Mouse (Mus musculus): ENCODE measurements at regions not wholly inside any gene's neighbourhood (a gene's known extent, or its start where the extent isn't known, plus 50 kb on each side); places are given as distances from the start of the nearest gene placed in this dataset.

- Histone ChIP-seq H3K36me3 (no peaks in the 10 kb centered on the region), H3K4me3 (no peak overlapping the region), H3K27me3 (no peaks in the 10 kb centered on the region), H3K4me2 (no peak overlapping the region), H3K9ac (no peak overlapping the region), H3K9me3 (replicated peaks) (no peaks in the 10 kb centered on the region), H3K4me1 (replicated peaks) (no peaks in the 10 kb centered on the region), H3K27ac (no peak overlapping the region)
- ATAC-seq (replicated peaks; ENCODE audit: insufficient number of reproducible peaks, insufficient read depth, low FRiP score, low read depth), result no peak
- 72% methylated on average over 2 of the region's 2 CpGs for WGBS
Observed at GRCm38 (mm10) chr10:38147421-38147820, 674.2 kb downstream of the Rfpl4b start.

GRCm38 (mm10) chr10:38139196-38139595 is 682.4 kb downstream of the Rfpl4b start:
- H3K36me3 ChIP-seq, result no peaks in the 10 kb centered on the region
- H3K4me3 ChIP-seq, result no peak overlapping the region
- H3K27me3 ChIP-seq, result no peaks in the 10 kb centered on the region
- H3K27ac ChIP-seq, result no peak overlapping the region
- no peaks in the 10 kb centered on the region for H3K4me1 ChIP-seq (replicated peaks)
- no peak for ATAC-seq (replicated peaks; ENCODE audit: insufficient number of reproducible peaks, insufficient read depth, low FRiP score, low read depth)
- no peak overlapping the region for H3K4me2 ChIP-seq
- no peaks in the 10 kb centered on the region for H3K9me3 ChIP-seq (replicated peaks)
- no peak overlapping the region for H3K9ac ChIP-seq

- Histone ChIP-seq H3K4me3 (no peak overlapping the region), H3K27me3 (no peaks in the 10 kb centered on the region), H3K4me1 (replicated peaks) (no peaks in the 10 kb centered on the region), H3K9ac (no peak overlapping the region), H3K27ac (no peak overlapping the region), H3K36me3 (no peaks in the 10 kb centered on the region), H3K9me3 (replicated peaks) (no peaks in the 10 kb centered on the region), H3K4me2 (no peak overlapping the region)
- no peak for ATAC-seq (replicated peaks; ENCODE audit: insufficient number of reproducible peaks, insufficient read depth, low FRiP score, low read depth)
- 36% methylated on average over 3 of the region's 3 CpGs for WGBS
Observed at GRCm38 (mm10) chr10:38121911-38122573, 699.5 kb downstream of the Rfpl4b start.

- ATAC-seq (replicated peaks; ENCODE audit: insufficient number of reproducible peaks, insufficient read depth, low FRiP score, low read depth), result no peak
- Histone ChIP-seq H3K36me3 (no peaks in the 10 kb centered on the region), H3K4me2 (no peak overlapping the region), H3K9me3 (replicated peaks) (no peaks in the 10 kb centered on the region), H3K27me3 (no peaks in the 10 kb centered on the region), H3K4me1 (replicated peaks) (no peaks in the 10 kb centered on the region), H3K27ac (no peak overlapping the region), H3K9ac (no peak overlapping the region), H3K4me3 (no peak overlapping the region)
- 72% methylated on average over 1 of the region's 1 CpGs for WGBS
Observed at GRCm38 (mm10) chr10:38118601-38119000, 703.0 kb downstream of the Rfpl4b start.

GRCm38 (mm10) chr10:38116516-38116915 is 705.1 kb downstream of the Rfpl4b start:
- 57% methylated on average over 1 of the region's 1 CpGs for WGBS
- H3K4me3 ChIP-seq, result no peak overlapping the region
- no peak overlapping the region for H3K4me2 ChIP-seq
- no peak overlapping the region for H3K9ac ChIP-seq
- H3K27ac ChIP-seq, result no peak overlapping the region
- H3K27me3 ChIP-seq, result no peaks in the 10 kb centered on the region
- H3K9me3 ChIP-seq (replicated peaks), result no peaks in the 10 kb centered on the region
- H3K4me1 ChIP-seq (replicated peaks), result no peaks in the 10 kb centered on the region
- ATAC-seq (replicated peaks; ENCODE audit: insufficient number of reproducible peaks, insufficient read depth, low FRiP score, low read depth), result no peak
- no peaks in the 10 kb centered on the region for H3K36me3 ChIP-seq

GRCm38 (mm10) chr10:38114194-38114593 is 707.4 kb downstream of the Rfpl4b start:
- Histone ChIP-seq H3K4me1 (replicated peaks) (no peaks in the 10 kb centered on the region), H3K4me3 (no peak overlapping the region), H3K36me3 (no peaks in the 10 kb centered on the region), H3K27ac (no peak overlapping the region), H3K9me3 (replicated peaks) (no peaks in the 10 kb centered on the region), H3K4me2 (no peak overlapping the region), H3K27me3 (no peaks in the 10 kb centered on the region), H3K9ac (no peak overlapping the region)
- WGBS, result 86% methylated on average over 2 of the region's 2 CpGs
- no peak for ATAC-seq (replicated peaks; ENCODE audit: insufficient number of reproducible peaks, insufficient read depth, low FRiP score, low read depth)

GRCm38 (mm10) chr10:38108591-38108990 is 713.0 kb downstream of the Rfpl4b start:
- Histone ChIP-seq H3K4me1 (replicated peaks) (0 out of 2 replicates have a peak, but pooled peaks cover 2% of the 10 kb centered on the region), H3K4me3 (no peak overlapping the region), H3K36me3 (no peaks in the 10 kb centered on the region), H3K9me3 (replicated peaks) (no peaks in the 10 kb centered on the region), H3K27ac (no peak overlapping the region), H3K4me2 (no peak overlapping the region), H3K27me3 (no peaks in the 10 kb centered on the region), H3K9ac (no peak overlapping the region)
- 79% methylated on average over 6 of the region's 6 CpGs for WGBS
- ATAC-seq (replicated peaks; ENCODE audit: insufficient number of reproducible peaks, insufficient read depth, low FRiP score, low read depth), result no peak

- ATAC-seq (replicated peaks; ENCODE audit: insufficient number of reproducible peaks, insufficient read depth, low FRiP score, low read depth), result no peak
Observed at GRCm38 (mm10) chr10:38103570-38103969, 718.0 kb downstream of the Rfpl4b start.

GRCm38 (mm10) chr10:38078521-38078920 is 743.1 kb downstream of the Rfpl4b start:
- Histone ChIP-seq H3K4me3 (no peak overlapping the region), H3K36me3 (no peaks in the 10 kb centered on the region), H3K4me2 (no peak overlapping the region), H3K9me3 (replicated peaks) (no peaks in the 10 kb centered on the region), H3K9ac (no peak overlapping the region), H3K27me3 (no peaks in the 10 kb centered on the region), H3K27ac (no peak overlapping the region), H3K4me1 (replicated peaks) (no peaks in the 10 kb centered on the region)
- no peak for ATAC-seq (replicated peaks; ENCODE audit: insufficient number of reproducible peaks, insufficient read depth, low FRiP score, low read depth)
- WGBS, result 72% methylated on average over 2 of the region's 2 CpGs

More at GRCm38 (mm10) chr10:38103570-38103969, 718.0 kb downstream of the Rfpl4b start:
- no peak overlapping the region for H3K27ac ChIP-seq
- H3K9me3 ChIP-seq (replicated peaks), result no peaks in the 10 kb centered on the region
- WGBS, result 26% methylated on average over 1 of the region's 1 CpGs
- no peaks in the 10 kb centered on the region for H3K27me3 ChIP-seq
- 0 out of 2 replicates have a peak, but pooled peaks cover 2% of the 10 kb centered on the region for H3K4me1 ChIP-seq (replicated peaks)
- H3K36me3 ChIP-seq, result no peaks in the 10 kb centered on the region
- no peak overlapping the region for H3K4me3 ChIP-seq
- H3K9ac ChIP-seq, result no peak overlapping the region
- no peak overlapping the region for H3K4me2 ChIP-seq

GRCm38 (mm10) chr10:38072394-38072793 is 749.2 kb downstream of the Rfpl4b start:
- ATAC-seq (replicated peaks; ENCODE audit: insufficient number of reproducible peaks, insufficient read depth, low FRiP score, low read depth), result no peak
- Histone ChIP-seq H3K36me3 (no peaks in the 10 kb centered on the region), H3K9ac (no peak overlapping the region), H3K4me2 (no peak overlapping the region), H3K27me3 (no peaks in the 10 kb centered on the region), H3K9me3 (replicated peaks) (no peaks in the 10 kb centered on the region), H3K4me1 (replicated peaks) (no peaks in the 10 kb centered on the region), H3K4me3 (no peak overlapping the region), H3K27ac (no peak overlapping the region)
- WGBS, result 79% methylated on average over 1 of the region's 1 CpGs

GRCm38 (mm10) chr10:38059050-38059449 is 762.5 kb downstream of the Rfpl4b start:
- Histone ChIP-seq H3K9me3 (replicated peaks) (no peaks in the 10 kb centered on the region), H3K4me3 (no peak overlapping the region), H3K27ac (no peak overlapping the region), H3K4me1 (replicated peaks) (no peaks in the 10 kb centered on the region), H3K27me3 (no peaks in the 10 kb centered on the region), H3K4me2 (no peak overlapping the region), H3K9ac (no peak overlapping the region), H3K36me3 (no peaks in the 10 kb centered on the region)
- WGBS, result 68% methylated on average over 8 of the region's 8 CpGs
- no peak for ATAC-seq (replicated peaks; ENCODE audit: insufficient number of reproducible peaks, insufficient read depth, low FRiP score, low read depth)

GRCm38 (mm10) chr10:38010452-38010851 is 811.1 kb downstream of the Rfpl4b start:
- Histone ChIP-seq H3K27me3 (no peaks in the 10 kb centered on the region), H3K36me3 (no peaks in the 10 kb centered on the region), H3K4me3 (no peak overlapping the region), H3K9me3 (replicated peaks) (no peaks in the 10 kb centered on the region), H3K27ac (no peak overlapping the region), H3K9ac (no peak overlapping the region), H3K4me1 (replicated peaks) (no peaks in the 10 kb centered on the region), H3K4me2 (no peak overlapping the region)
- ATAC-seq (replicated peaks; ENCODE audit: insufficient number of reproducible peaks, insufficient read depth, low FRiP score, low read depth), result no peak
- 63% methylated on average over 2 of the region's 2 CpGs for WGBS
